Mouse (Mus musculus): Measurements from ENCODE around the gene Sec11a.
"Not testable (repeated sequence)": the region's sequence is repeated elsewhere in the genome, so short reads cannot be mapped to it uniquely, and the experiment has no call there.

Gene Sec11a

GRCm38 (mm10) chr7:80956891-80957290 lies 9.3 kb upstream of the Sec11a start:
- no peak for DNase-seq

DNA sequence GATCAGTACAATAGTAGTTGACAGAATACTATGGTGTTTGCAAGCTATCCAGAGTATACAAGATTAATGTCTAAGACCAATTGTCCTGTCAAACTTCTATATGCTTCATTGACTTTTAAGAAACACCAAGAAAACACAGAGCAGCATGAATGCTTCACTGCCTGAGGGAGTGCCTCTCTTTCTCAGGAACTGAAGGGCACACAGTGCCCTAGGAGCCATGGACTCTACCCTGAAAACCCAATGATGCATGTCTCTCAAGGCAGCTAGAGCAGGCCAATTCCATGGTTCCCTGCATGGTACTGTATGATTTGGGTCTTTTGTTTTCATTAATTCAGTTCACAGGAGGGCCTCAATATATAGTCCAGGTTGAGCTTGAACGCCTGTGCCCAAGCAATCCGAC lies 6.7 kb upstream of the Sec11a start:
- no peak for DNase-seq

GRCm38 (mm10) chr7:80952140-80952539 lies 4.6 kb upstream of the Sec11a start:
- no peak for DNase-seq

DNA sequence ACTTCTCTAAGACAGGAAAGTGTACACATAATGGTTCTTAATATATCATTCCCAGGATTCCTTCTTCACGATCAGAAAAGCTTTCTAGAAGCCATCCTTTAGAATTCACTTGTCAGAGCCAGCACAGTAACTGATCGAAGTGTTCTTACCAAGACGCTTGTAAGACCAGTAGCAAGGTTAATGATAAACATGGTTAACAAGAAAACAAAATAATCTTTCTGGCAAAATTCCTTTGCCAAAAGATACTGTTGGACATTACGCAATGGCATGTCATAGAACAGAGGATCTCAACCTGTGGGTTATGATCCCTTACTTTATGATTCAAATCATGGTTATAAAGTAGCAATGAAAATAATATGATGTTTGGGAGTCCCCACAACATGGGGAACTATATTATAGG lies 3.9 kb upstream of the Sec11a start:
- DNase-seq, result no peak

- no peak for DNase-seq
These were observed 7.8 kb downstream of the Sec11a start for GRCm38 (mm10) chr7:80939808-80940207.

DNA sequence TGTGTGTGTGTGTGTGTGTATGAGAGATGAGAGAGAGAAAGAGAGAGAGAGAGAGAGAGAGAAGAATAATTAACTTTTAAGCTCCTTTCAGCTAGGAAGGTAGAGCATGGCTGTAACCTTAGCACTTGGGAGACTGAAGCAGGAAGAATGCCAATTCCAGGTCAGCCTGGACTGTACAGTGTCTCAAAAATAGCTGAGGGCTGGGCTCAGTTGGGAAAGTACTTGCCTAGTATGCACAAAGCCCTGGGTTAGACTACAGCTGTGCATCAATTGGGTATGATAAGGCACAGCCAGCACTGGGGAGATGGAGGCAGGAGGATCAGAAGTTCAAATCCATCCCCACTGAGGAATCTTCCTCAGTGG lies 10.3 kb downstream of the Sec11a start:
- DNase-seq, result not testable (repeated sequence)

DNA sequence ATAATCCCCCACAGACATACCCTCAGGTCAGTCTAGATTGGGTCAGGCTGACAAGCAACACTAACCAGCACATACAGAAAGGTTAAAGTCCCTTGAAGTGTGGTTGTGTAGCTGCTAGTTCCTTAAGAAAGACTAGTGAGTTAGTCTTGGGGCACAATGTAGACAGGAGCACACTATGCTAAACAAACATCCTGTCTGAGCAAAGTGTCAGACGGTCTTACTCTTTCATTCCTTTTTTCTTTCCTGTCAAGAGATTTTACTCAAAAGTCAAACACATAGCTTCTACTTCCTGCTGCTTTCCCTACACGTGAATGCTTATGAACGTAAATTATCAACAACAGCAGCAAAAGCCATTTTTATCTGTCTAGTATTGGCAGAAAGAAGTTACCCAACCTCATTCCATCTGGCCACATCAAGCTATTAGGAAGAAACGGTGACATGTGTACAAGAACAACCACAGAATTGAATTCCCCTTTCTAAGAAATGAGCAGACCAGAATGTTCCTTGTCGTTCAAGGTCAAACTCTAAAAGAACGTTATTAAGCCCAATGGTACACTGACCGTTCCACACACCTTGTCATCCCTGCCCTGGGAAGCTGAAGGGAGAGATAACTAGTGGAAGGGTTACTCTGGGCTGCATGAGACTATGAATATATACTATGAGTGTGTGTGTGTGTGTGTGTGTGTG lies 10.8 kb downstream of the Sec11a start:
- DNase-seq, result not testable (repeated sequence)

- DNase-seq, result no peak
These were observed 11.7 kb downstream of the Sec11a start for GRCm38 (mm10) chr7:80935834-80936233.

- no peak for DNase-seq
These were observed 14.8 kb downstream of the Sec11a start for GRCm38 (mm10) chr7:80932777-80933176.

GRCm38 (mm10) chr7:80931618-80932207 lies 15.9 kb downstream of the Sec11a start:
- DNase-seq, result no peak

GRCm38 (mm10) chr7:80923165-80923564 lies 24.4 kb downstream of the Sec11a start:
- no peak for DNase-seq

- no peak for DNase-seq
These were observed 28.0 kb downstream of the Sec11a start for GRCm38 (mm10) chr7:80919647-80920008.

DNA sequence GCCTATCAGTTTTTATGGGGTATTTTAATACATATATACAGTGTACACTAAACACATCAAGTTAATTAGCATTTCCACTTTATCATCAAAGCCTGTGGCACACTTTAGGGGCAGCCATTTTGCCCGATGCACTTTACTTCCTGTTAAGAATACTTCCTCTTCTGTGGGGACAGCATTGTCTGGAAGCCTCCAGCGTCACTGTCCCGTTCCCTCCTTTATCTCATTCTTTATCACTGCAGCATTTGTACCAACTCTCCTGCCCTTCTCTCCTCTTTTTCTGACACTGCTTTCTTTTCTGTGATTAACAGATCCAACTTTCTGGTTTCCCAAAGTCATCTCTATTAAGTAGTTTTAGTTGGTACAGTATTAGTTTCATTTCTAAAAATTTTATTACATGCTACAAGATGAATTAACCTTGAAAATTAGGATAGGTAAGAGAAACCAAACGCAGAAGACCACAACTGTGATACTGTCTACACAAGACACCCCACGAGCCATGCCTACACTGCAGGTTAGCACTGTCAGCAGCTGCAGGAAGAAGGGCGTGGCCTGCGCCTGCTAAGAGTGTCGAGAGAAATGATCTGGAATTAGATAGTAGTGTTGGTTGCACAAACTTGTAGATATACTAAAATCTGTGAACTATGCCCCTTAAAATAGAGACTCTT lies 28.5 kb downstream of the Sec11a start:
- DNase-seq, result peak; percentile 23

DNA sequence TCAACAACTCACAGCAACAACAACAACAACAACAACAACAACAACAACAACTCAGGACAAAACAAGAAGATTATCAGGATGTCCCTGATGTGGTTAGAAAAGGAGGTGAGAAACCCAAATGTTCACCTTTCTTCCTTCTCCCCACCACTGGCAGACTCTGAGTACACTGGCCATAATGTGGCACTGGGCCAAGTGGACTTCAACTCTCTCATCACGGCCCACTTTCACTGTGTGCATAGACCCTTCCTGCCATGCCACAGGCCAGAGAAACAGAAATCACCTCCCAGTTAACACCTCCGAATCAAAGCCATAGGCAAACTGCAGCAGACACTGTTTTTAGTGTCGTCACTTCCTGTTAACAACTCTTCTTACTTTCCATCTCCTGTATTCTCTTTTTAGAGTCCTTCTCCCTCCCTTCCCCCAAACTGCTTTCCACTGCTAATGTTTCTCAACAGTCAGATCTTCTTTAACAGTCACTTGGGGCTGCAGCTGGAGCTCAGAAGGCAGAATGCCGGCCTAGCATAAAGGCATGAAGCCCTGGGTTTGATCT lies 29.6 kb downstream of the Sec11a start:
- DNase-seq, result no peak

DNA sequence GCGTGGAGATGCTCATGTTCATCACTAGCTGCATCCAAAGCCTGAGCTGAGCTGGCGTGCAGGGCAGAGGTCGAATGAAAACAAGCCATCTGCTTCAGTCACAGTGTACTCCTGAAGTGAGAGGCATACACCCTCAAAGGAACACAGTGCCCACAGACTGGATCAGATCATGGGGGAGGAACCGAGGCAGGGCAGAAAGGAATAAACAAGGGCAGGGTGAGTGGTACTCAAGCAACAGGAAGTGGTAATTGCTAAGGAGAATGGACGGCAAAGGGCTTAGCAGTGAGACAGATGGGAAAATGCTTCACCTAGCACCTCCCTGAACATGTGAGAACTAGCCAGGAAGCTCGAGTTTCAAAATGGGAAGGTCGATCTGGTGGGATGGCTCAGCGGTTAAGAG lies 35.1 kb downstream of the Sec11a start:
- no peak for DNase-seq

DNA sequence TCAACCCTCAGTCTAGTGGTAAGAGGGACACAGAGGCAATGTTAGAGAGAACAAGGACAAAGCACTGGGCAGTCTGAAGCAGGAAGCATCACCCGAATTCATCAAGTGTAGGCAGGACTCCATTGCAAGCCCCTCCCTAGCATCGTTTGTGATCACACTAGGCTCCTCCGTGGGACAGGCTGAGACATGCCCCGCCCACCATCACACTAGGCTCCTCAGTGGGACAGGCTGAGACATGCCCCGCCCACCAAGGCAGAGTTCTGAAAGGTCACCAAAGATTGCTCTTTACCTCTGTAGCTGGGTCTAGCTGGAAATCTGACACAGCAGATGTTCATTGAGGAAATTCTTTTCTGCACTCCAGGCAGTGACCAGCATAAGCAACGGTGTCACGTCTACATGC lies 36.5 kb downstream of the Sec11a start:
- peak; percentile 53 for DNase-seq

DNA sequence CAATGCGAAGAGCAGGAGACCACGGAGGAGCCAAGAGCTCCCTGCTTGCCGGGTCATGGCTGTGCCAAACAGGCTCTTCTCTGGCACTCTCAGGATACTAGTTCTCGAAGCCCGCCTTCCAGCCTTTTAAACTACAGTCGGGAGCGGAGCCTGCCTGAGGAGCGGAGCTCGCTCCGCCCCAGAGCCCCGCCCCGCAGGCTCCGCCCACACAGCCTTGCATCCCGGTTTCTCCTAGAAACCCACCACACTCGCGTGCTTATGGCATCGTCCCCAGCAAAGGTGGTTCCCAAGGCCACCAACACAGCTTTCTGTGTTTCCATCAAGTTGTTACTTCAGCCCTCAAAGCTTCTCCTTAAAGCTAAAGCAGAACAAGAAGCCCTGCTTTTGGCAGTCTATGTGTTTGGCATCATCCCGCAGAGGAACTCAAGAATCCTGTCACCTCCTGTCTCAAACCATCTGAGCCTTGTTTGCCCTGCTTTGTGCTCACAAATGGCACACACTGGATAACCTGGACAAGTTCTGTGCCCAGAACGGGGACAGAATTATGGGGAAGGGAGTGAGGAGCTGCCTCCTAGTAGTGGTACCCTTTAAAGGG lies 42.6 kb downstream of the Sec11a start, which contains the start of gene Nmb:
Gene Nmb (minus strand): TSS at position 156 of the 595 bp plus-strand sequence.
- peak; percentile 70 for DNase-seq

DNA sequence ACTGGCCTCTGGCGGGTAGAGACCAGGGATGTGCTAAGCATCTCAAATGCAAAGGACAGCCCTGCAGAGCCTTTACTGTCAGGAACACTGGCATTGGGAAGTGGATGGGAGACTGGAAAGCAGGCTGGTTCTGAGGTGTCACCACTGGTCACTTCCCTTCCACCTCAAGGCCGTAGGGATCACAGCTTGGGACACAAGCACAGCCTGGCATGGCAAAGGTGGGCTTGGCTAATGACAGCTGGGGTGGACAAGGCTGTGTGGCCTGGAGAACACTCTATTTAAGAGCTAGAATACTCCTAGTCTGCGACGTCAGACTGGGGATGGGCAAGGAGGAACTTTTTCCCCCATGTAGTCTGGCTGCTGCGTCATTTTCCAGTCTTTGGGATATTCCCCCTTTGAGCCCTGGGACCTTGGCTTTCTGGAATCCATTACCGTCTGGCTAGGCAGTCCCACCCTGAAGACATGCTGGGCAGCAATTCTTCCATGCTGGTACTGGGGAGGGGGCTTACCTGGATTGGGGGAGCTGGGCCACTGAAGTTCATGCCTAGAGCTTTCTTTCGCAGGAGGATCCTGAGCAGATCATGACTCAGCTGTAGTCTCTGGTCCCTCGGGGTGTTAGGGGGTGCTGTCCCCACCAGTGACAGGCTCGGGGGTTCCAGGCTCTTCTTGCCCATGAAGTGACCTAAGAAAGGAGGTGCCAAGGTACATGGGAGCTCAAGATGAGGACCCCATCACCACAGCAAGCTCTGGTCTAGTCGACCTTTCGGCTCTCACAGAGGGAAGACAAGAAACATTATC lies 43.8 kb downstream of the Sec11a start:
- no peak for DNase-seq

DNA sequence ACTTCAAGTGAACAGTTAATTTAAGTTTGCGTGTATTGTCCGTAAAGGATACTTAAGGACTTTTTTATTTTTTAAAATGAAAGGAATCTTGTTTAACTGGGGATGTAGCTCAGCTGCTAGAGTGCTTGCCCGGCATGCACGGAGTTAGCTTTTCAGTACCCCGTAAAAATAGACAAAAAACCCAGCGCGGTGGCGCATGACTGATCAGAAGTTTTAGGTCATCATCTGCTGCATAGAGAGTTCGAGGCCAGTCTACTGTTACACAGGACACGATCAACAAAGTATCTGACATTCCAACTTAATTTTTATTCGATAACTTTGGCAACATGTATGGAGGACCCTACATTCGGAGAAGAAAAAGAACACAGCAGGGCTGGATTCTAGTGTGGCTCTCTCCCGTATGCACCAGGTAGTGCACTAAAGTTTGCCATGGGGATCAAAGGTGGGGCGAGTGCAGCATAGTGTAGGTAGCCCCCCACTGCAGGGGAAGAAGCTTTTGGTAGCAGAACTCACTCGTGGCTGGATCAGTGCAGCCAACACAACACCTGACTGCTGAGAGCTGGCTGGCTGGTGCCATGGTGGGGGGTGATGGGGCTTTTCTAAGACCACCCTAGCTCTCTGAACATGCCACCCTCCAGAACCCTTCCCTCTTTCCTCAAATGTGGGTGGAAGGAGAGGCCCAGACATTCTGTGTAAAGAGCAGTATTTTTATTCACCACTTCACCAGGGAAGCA lies 45.9 kb downstream of the Sec11a start:
- DNase-seq, result no peak

GRCm38 (mm10) chr7:80900944-80901501 lies 46.6 kb downstream of the Sec11a start, which contains the start of gene Wdr73:
Wdr73 (minus strand) TSS chr7:80901269.
- peak; percentile 92 for DNase-seq

DNA sequence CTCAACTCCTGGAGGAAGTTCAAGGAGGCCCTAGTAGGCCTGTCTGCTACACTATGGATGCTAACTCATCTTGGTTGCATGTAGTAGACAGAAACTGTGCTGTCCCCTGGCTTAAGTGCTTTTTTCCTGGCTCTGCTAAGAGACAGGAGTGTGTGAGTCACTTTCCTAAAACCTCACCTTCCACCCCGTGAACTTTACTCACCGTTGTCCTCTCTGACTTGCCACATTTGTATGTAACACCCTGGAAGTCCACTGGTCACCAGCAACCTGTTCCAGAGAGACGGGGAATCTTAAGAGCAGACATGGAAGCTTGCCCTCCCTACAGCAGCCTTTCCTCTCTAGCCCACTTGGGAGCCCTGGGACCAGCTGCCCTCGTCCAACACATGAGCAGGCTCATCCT lies 49.9 kb downstream of the Sec11a start:
- DNase-seq, result no peak

DNA sequence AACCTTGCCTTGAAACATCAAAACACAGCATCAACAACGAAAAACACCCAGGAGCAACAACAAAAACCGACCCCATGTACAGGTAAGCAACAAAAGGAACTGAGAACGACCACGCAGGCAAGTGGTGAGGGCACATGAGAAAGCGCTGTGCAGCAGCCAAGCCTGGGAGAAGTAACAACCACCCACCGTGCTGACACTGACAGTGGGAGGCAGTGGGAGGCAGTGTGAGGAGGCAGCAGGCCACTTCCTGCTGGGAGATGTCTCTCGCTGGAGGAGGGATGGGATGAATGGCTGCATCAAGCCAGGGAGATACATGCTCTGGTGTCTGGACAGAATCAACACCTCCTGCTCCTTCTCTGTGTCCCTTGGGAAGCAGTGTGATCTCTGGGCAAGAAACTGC lies 50.4 kb downstream of the Sec11a start:
- DNase-seq, result no peak
